In the genomic region with DNA sequence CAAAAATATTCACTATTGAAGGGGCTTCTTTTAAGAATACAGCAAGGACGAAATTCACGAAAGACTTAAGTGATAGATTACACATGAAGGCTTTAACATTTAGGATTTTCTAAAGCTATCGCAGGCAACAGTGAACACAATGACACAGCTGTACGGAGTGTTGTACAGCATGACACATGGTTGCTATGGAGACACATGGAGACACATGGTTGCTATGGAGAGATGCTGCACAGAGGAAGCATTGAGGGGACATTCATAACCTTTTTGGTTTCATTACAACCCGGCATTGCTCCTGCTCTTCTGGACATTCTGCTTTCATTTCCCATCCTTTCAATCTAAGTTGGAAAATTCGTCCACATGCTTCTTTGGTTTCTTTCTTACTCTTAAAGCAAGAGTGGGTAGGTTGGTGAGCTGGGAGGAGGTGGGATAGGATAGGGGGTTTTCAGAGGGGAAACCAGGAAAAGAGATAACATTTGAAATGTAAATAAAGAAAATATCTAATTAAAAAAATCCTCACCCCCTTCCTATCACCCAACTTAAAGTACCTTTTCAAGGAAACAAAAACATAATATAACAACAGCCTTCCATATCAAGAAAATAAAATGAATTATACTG, we compare ENCODE assay signal across 17 mouse cellular contexts.
DNase-seq lines count a peak whose midpoint lies in the region; ATAC-seq and TF ChIP-seq lines count a peak whose summit lies in the region.
"Had no signal": no experiment of that assay in that cellular context is flagged by ENCODE, and none has a peak within 500 bp of the region (broad histone marks: within the 10 kb centered on the region; RNA-seq: fewer than 3 reads in every experiment).

No protein-coding gene starts in this region.

- no peak overlapping the region for H3K27ac ChIP-seq in hindbrain, embryonic 10.5 days
- peak overlapping the region; percentile 55; the same call in 1 of the 2 replicates for H3K27ac ChIP-seq in midbrain, embryonic 15.5 days

- no peak overlapping the region for H3K4me3 ChIP-seq in hindbrain, embryonic 10.5 days
- H3K4me3 ChIP-seq in midbrain, embryonic 15.5 days, result no peak overlapping the region
- H3K4me3 ChIP-seq: erythroblast, embryonic 14.5 days had no signal

- H3K9ac ChIP-seq in midbrain, embryonic 15.5 days, result no peak overlapping the region

- H3K9me3 ChIP-seq in hindbrain, embryonic 10.5 days, result no peaks in the 10 kb centered on the region
- no peaks in the 10 kb centered on the region for H3K9me3 ChIP-seq in midbrain, embryonic 15.5 days
- H3K9me3 ChIP-seq: G1E had no signal

- no peak for TF ChIP-seq CTCF in brain, embryonic 14.5 days (IDR thresholded peaks at IDR 0.05; ENCODE audit: borderline replicate concordance, extremely low read depth, insufficient read depth, insufficient read length)

- peak; percentile 100 for ATAC-seq in midbrain, embryonic 15.5 days (replicated peaks)
- no peak for ATAC-seq in erythroid progenitor cell, adult 5-6 weeks (replicated peaks; ENCODE audit: low FRiP score, poor library complexity, severe bottlenecking)

- TF ChIP-seq POLR2A in brain, embryonic 14.5 days (IDR thresholded peaks at IDR 0.05; ENCODE audit: borderline replicate concordance, extremely low read depth, insufficient read depth, insufficient read length, poor library complexity, severe bottlenecking), result no peak

- WGBS in hindbrain, embryonic 10.5 days, result 58% methylated on average over 6 of the region's 6 CpGs
- WGBS in midbrain, embryonic 15.5 days, result 17% methylated on average over 6 of the region's 6 CpGs

- no peaks in the 10 kb centered on the region for H3K36me3 ChIP-seq in hindbrain, embryonic 10.5 days
- H3K36me3 ChIP-seq in midbrain, embryonic 15.5 days (replicated peaks), result no peaks in the 10 kb centered on the region
- H3K36me3 ChIP-seq: G1E had no signal

- peak overlapping the region; percentile 21 for H3K4me2 ChIP-seq in midbrain, embryonic 15.5 days

- H3K27me3 ChIP-seq in hindbrain, embryonic 10.5 days (ENCODE audit: insufficient read depth, poor library complexity, severe bottlenecking), result no peaks in the 10 kb centered on the region
- H3K27me3 ChIP-seq in midbrain, embryonic 15.5 days (replicated peaks), result no peaks in the 10 kb centered on the region

- peak; percentile 3 to 4 for DNase-seq in frontal cortex, postnatal 36 days (ENCODE audit: low spot score in 2 of 2)
- no peak for DNase-seq in frontal cortex, postnatal 14 days (ENCODE audit: low spot score in 2 of 2)
- DNase-seq in brain, embryonic 14.5 days (ENCODE audit: low read depth), result peak; percentile 87
- DNase-seq in hindbrain, embryonic 10.5 days (ENCODE audit: low spot score), result peak; percentile 12
- DNase-seq in urinary bladder, adult 2 months (ENCODE audit: low spot score), result no peak
- DNase-seq in ovary, postnatal 36 days (ENCODE audit: low spot score), result no peak
- DNase-seq: B cell, adult 2 months; cerebellum, postnatal 36 days; heart, adult 18-20 months; heart, postnatal 10 days; kidney, adult 18-20 months; lung, adult 2 months; thymus, postnatal 14 days had no signal

- peaks cover 3% of the 10 kb centered on the region; the same call in 1 of the 2 replicates for H3K4me1 ChIP-seq in hindbrain, embryonic 10.5 days (replicated peaks)
- 0 out of 2 replicates have a peak, but pooled peaks cover 4% of the 10 kb centered on the region for H3K4me1 ChIP-seq in midbrain, embryonic 15.5 days

Comparison
In these comparisons a context has a peak if more than half of its experiments do, and no peak if none do; other contexts are left out.
1. DNase-seq: peak in frontal cortex, postnatal 36 days (2 of 2), brain, embryonic 14.5 days (single experiment) and hindbrain, embryonic 10.5 days (single experiment); none in frontal cortex, postnatal 14 days (0 of 2), urinary bladder, adult 2 months (single experiment) and ovary, postnatal 36 days (single experiment).